Mouse (Mus musculus) cerebellum, postnatal 14 days (tissue): ENCODE results near the gene Ip6k1.
"Not testable (repeated sequence)": the region's sequence is repeated elsewhere in the genome, so short reads cannot be mapped to it uniquely, and the experiment has no call there.

Experiments
- DNase-seq, 2 experiments: peaks; one replicate each; pipeline ENCODE4 v3.0.0; 2021; ENCODE audit warnings: mixed read lengths in 2 of 2

Ip6k1 gene

DNA sequence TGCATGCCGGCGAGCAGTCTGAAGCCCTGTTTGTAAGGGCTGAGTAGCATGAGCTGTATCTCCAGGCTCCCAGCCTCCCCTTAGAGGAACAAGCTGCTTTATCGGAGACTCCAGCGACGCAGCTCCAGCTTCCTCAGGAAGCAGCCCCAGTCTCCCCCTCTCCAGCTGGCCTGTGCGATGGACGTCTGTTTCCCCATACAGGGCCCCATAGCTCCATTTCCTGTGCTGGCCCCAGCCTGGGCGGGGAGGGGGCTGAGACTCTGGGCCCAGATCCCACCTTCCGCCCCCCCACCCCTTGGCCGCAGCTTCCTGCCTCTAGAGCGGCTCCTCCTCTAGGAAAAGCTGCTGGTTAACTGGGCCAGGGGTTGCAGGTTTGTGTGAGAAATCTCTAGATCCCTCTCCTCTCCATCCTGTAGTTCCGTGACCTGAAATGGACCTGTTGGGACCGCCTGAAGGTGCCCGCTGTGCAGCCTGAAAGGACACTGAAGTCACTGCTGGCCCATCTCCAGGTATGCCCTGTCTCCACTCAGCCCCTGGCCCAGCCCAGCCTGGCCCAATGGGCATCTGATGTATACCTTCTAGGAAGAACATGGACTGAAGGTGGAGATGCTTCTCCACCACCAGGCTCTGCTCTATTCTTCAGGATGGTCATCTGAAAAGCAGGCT lies 19.5 kb upstream of the Ip6k1 start, which contains the start of gene Gm20661:
Gene Gm20661 (plus strand): TSS at position 378 of the 666 bp plus-strand sequence.
- DNase-seq = peak in 1 of 2 experiments; percentile 53

DNA sequence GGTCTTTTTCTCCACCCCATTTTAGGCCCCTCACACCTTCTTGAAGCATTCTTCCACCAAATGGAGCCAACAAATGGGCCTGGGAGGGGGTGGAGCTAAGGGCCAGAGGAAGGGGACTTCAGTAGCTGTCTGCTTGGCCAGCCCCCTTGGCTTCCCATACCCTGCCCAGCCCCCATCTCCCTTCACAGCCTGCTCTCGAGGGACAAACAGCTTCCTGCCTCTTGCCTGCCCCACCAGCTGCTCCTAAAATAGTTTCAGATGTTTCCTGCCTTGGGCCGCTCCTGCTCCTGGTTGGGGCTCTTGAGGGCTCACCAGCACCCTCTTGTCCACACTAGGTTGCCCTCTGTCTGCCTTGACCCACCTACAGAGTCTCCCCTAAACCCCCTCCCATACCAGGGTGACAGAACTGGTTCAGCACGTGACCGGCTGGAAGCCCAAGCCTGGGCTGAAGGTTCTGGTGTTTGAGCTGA lies 18.8 kb upstream of the Ip6k1 start:
- peak in 1 of 2 experiments; percentile 35 for DNase-seq

GRCm38 (mm10) chr9:107984052-107984753 lies 18.1 kb upstream of the Ip6k1 start:
- no peak for DNase-seq

DNA sequence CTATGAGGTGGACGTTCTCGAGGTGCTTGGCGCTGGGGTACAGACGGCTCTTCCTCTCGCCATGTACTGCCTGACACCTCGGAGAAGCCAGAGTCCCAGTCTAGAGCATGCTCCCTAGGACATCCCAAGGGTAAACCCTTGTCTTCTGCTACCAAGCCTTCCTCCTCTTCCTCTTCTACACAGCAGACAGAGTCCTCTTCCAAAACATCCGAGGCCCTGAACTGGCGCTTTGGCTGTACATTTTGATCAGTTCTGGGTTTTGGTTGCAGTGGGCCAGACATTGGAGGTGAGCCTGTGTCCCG lies 17.6 kb upstream of the Ip6k1 start:
- no peak for DNase-seq

- peak; percentile 55 to 64 for DNase-seq
These were observed 16.9 kb upstream of the Ip6k1 start, which contains the start of gene Inka1 for GRCm38 (mm10) chr9:107985131-107986119. Gene Inka1, minus strand, starts transcription at chr9:107985879.

- peak; percentile 88 to 90 for DNase-seq
These were observed 15.9 kb upstream of the Ip6k1 start for GRCm38 (mm10) chr9:107986376-107986775.

DNA sequence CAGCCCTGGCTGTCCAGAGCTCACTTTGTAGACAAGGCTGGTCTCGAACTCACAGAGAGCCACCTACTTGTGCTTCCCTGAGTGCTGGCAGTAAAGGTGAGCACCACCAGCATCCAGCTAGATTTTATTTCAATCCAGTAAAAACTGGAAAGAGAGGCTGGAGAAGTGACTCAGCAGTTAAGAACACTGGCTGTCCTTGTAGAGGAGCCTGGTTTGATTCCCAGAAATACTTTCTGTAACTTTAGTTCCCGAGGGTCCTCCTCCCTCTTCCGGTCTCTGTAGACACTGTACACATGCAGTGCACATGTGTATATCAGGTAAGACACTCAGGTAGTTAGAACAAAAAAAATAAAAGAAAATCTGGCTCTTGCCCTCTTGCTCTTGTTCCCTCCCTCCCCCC lies 14.4 kb upstream of the Ip6k1 start:
- no peak for DNase-seq

- no peak for DNase-seq
These were observed 10.1 kb upstream of the Ip6k1 start, which contains the start of gene Cdhr4 for GRCm38 (mm10) chr9:107992197-107992596. Gene Cdhr4, plus strand, starts transcription at chr9:107992497.

GRCm38 (mm10) chr9:107993013-107993412 lies 9.3 kb upstream of the Ip6k1 start:
- DNase-seq = no peak

- no peak for DNase-seq
These were observed 7.8 kb upstream of the Ip6k1 start for GRCm38 (mm10) chr9:107994464-107994863.

- DNase-seq = no peak
These were observed 6.8 kb upstream of the Ip6k1 start for GRCm38 (mm10) chr9:107995513-107995912.

GRCm38 (mm10) chr9:107996049-107996448 lies 6.3 kb upstream of the Ip6k1 start, which contains the start of gene Gm20662:
Gene Gm20662, plus strand, starts transcription at chr9:107996349.
- DNase-seq = no peak

DNA sequence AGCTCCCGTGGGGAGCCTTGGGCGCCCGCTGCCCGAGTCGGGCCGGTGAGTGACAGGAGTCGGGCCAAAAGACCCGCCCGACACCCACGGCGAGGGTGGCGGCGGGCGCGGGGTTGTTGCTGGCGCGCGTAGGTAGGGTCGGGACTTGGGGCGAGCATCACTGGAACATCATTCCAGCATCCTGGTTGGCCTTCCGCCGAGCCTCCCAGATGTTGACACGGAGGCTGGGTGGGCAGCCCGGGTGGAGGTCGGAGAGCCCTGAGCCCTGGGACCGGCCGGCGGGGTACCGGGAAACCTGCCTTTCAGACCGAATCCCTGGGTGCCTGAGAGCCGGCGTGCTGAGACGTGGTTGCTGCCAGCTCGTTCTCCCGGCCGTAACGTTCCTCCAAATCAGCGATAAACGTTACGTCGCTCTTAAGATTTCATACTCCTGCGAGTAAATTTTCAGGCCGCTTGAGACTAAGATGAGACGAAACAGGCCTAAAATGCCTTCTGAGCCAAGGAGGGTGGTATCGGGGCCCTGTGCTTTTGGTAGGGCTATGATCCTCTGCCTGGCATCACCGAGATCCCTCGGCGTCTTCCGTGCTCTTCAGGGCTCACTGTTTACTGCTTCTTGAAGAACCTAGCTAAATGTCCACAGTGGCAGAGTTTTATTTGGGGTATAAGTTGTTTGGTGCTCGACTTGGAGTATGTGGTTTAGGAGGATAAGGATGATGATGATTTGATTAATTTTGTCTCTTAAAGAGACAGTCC lies 653 bp downstream of the Ip6k1 start:
- DNase-seq = peak in 1 of 2 experiments; percentile 76

- peak; percentile 42 to 48 for DNase-seq
These were observed 1.2 kb downstream of the Ip6k1 start for GRCm38 (mm10) chr9:108003531-108003890.

DNA sequence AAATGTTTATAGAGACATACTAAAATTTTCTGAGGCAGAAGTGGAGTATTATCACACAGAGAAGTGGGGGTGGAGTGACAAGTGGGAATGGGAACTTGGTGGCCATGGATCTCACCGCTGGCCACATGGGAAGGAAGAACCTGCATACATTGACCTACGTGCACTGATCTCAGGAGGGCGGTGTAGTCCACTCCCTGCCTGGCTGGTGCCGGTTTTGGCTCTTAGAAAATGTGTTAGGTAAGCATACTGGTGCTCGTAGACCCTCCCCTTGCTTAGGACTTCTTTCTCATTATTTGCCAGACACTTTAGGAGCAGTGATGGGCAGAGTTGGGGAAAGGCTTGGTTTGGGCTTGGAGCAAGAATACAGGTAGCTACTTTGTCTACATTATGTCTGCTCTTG lies 5.7 kb downstream of the Ip6k1 start:
- no peak for DNase-seq

- no peak for DNase-seq
These were observed 8.1 kb downstream of the Ip6k1 start for GRCm38 (mm10) chr9:108010385-108010784.

GRCm38 (mm10) chr9:108013577-108013976 lies 11.3 kb downstream of the Ip6k1 start:
- DNase-seq = not testable (repeated sequence)

- no peak for DNase-seq
These were observed 14.8 kb downstream of the Ip6k1 start for GRCm38 (mm10) chr9:108017127-108017526.

DNA sequence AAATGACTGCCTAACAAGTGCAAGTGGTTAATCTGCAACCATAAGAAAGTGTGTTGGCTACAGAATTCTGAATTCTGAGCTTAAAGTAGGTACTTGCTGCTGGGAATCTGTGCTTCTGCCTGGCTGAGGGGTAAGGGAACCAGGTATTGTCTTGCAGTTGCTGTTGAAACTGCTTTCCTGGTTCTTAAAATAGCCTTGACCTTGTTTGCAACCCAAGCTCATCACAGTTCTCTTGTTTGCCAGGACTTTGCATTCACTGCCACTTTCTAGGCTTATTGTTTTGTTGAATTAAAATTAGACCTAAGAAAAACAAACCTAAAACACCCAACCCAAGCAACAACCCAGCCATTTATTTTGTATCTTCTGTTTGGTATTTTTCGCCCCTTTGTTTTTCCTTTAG lies 18.4 kb downstream of the Ip6k1 start:
- no peak for DNase-seq

GRCm38 (mm10) chr9:108023216-108023615 lies 20.9 kb downstream of the Ip6k1 start:
- peak in 1 of 2 experiments; percentile 48 for DNase-seq

GRCm38 (mm10) chr9:108026584-108026983 lies 24.3 kb downstream of the Ip6k1 start:
- DNase-seq = no peak

GRCm38 (mm10) chr9:108027867-108028266 lies 25.6 kb downstream of the Ip6k1 start:
- no peak for DNase-seq
